Comparison of ENCODE assay signal across 8 mouse cellular contexts in the genomic region with DNA sequence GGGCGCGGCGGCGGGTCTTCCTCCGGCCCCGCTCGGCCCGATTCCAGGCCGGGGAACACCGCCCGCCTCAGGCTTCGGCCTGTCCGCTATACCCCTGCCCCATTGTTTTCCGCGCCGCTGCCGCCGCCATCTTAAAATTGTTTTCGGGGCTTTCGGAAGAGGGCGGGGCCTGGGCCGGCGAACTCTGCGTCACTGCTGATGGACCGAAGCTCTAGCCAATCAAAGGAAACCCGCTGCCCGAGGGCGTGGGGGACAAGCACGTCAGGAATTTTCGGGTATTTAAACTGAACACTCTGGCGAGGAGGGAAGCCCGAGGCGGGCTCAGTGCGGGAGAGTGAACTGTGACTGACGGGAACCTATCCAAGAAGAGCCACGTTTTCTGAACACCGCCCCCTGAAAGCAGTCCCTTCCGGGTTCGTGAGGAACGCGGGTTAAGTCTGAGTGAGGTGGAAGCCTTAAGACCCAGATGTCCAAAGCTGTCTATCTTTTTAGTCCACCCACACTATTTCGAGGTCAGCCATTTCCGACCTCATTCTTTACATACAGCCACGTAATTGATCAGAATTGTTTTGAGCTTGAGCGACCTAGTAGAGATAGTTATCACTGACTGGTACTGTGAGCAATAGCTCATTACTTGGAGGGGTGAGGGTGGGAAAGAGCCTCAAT. TPM values are rescaled to one million over a fixed set of nuclear protein-coding genes. Genes with fewer than 3 reads are reported as not detected.
DNase-seq lines count a peak whose midpoint lies in the region; ATAC-seq lines count a peak whose summit lies in the region.

A gene (minus strand): TSS at position 122 of the 666 bp plus-strand sequence.

- H3K4me1 ChIP-seq in hindbrain, embryonic 14.5 days (replicated peaks; ENCODE audit: control insufficient read depth, insufficient read depth, low read length) = peaks cover 27% of the 10 kb centered on the region

- no peaks in the 10 kb centered on the region for H3K9me3 ChIP-seq in hindbrain, embryonic 14.5 days (ENCODE audit: control insufficient read depth, low read length)

- H3K9ac ChIP-seq in hindbrain, embryonic 14.5 days = peak within 1 kb of the TSS; percentile 97

- peaks cover 32% of the 10 kb centered on the region for H3K36me3 ChIP-seq in hindbrain, embryonic 14.5 days (replicated peaks; ENCODE audit: control insufficient read depth, insufficient read depth)

- peak; percentile 98 for ATAC-seq in hindbrain, embryonic 14.5 days (ENCODE audit: low FRiP score)

- peak within 1 kb of the TSS; percentile 92 for H3K4me3 ChIP-seq in hindbrain, embryonic 14.5 days (replicated peaks; ENCODE audit: low read length)

- H3K27me3 ChIP-seq in hindbrain, embryonic 14.5 days (ENCODE audit: control insufficient read depth, insufficient read depth, low read length) = no peaks in the 10 kb centered on the region

- DNase-seq in R1 (ENCODE audit: low read depth, low spot score) = peak; percentile 99
- peak; percentile 98 for DNase-seq in cerebellum, postnatal 25 days
- peak; percentile 96 to 97 for DNase-seq in frontal cortex, postnatal 25 days (ENCODE audit: low spot score in 2 of 2)
- DNase-seq in hindbrain, embryonic 14.5 days (ENCODE audit: low spot score) = peak; percentile 99
- DNase-seq in layer of hippocampus, postnatal 36 days = peak; percentile 97 to 98
- DNase-seq in lung, postnatal 36 days = peak; percentile 98
- DNase-seq in retina, postnatal 1 day = peak; percentile 99
- DNase-seq in urinary bladder, adult 18-20 months (ENCODE audit: low spot score in 2 of 2) = peak; percentile 89 to 97

- WGBS in hindbrain, embryonic 14.5 days = under 1% methylated on average over 42 of the region's 45 CpGs

- H3K27ac ChIP-seq in hindbrain, embryonic 14.5 days = peak within 1 kb of the TSS; percentile 99

- peak within 1 kb of the TSS; percentile 89 for H3K4me2 ChIP-seq in hindbrain, embryonic 14.5 days (replicated peaks)

RNA-seq across cellular contexts. Expression of the gene that starts here (rescaled TPM):
- polyA plus RNA-seq in hindbrain, embryonic 14.5 days (2014; fragmentation: Nextera tagmentation; extraction: Ambion mirVana) = 4.4 and 4.6 TPM in 2 replicates
- 10 to 100 TPM in 1 of 2 experiments, 1 to 10 TPM in 1; 8.8 to 10.5 TPM for total RNA-seq in layer of hippocampus, postnatal 36 days (2021)

Comparison
In these comparisons a context has a peak if more than half of its experiments do, and no peak if none do; other contexts are left out.
1. Peak in every context shown above with its lines: DNase-seq, ATAC-seq, H3K4me3 ChIP-seq and H3K27ac ChIP-seq.